Mouse (Mus musculus) lung, embryonic 14.5 days (tissue): ENCODE data around the gene Sorcs2. TPM values are rescaled to one million over a fixed set of nuclear protein-coding genes. Genes with fewer than 3 reads are reported as not detected.

ENCODE experiments used
- ATAC-seq: fragments of 200-750 bp; cut with Nextera tagmentation; 2 replicates; pipeline ENCODE4 v1.8.0; 2017; ENCODE audit warnings: mild to moderate bottlenecking, moderate TSS enrichment, moderate library complexity; ENCODE audit not compliant: insufficient read depth
- DNase-seq: peaks from one replicate; pipeline ENCODE4 v3.0.0-alpha.2; 2015
- H3K27ac ChIP-seq: fragments of 300-500 bp; sonication (generic); 2 replicates; pipeline ENCODE4 v1.5.1; 2014; ENCODE audit warnings: low read depth, mild to moderate bottlenecking, moderate library complexity
- H3K27me3 ChIP-seq: fragments of 300-500 bp; sonication (generic); 2 replicates; pipeline ENCODE4 v1.6.1; 2014; ENCODE audit warnings: low read length, control low read depth; ENCODE audit not compliant: insufficient read depth
- H3K36me3 ChIP-seq: fragments of 300-500 bp; sonication (generic); 2 replicates; pipeline ENCODE4 v1.6.1; 2014; ENCODE audit warnings: control low read depth; ENCODE audit not compliant: insufficient read depth
- H3K4me1 ChIP-seq: fragments of 300-500 bp; sonication (generic); 2 replicates; pipeline ENCODE4 v1.6.1; 2014; ENCODE audit warnings: antibody characterized with exemption, control low read depth; ENCODE audit not compliant: insufficient read depth
- H3K4me2 ChIP-seq: fragments of 300-500 bp; sonication (generic); 2 replicates; pipeline ENCODE4 v1.6.1; 2014; ENCODE audit warnings: mild to moderate bottlenecking
- H3K4me3 ChIP-seq: fragments of 300-500 bp; sonication (generic); 2 replicates; pipeline ENCODE4 v1.5.1; 2014; ENCODE audit warnings: low read depth, low read length
- H3K9ac ChIP-seq: fragments of 300-500 bp; sonication (generic); 2 replicates; pipeline ENCODE4 v1.6.1; 2014
- H3K9me3 ChIP-seq: fragments of 300-500 bp; sonication (generic); 2 replicates; pipeline ENCODE4 v1.6.1; 2016; ENCODE audit warnings: low read depth, low read length, control low read depth
- CTCF ChIP-seq: IDR thresholded peaks from 2 replicates; pipeline ENCODE4 v1.5.1; 2016; ENCODE audit warnings: antibody characterized with exemption, low read depth
- WGBS: fragments of 180-500 bp; shearing (Covaris S2); extraction: QIAGEN DNeasy Blood & Tissue Kit; methylation state at CpG from one replicate; pipeline ENCODE4 v1.1.7; 2014; 5-methylcytosine and 5-hydroxymethylcytosine counted together
- polyA plus RNA-seq: library from polyadenylated mRNA; unstranded; fragments of >200 nt; fragmentation: Nextera tagmentation; extraction: Ambion mirVana; gene quantifications from 2 replicates; pipeline ENCODE4 v1.2.1, GENCODE M21; 2014

Gene Sorcs2
- polyA plus RNA-seq, 1 experiment from 2014 or later, result 20.6 TPM

DNA sequence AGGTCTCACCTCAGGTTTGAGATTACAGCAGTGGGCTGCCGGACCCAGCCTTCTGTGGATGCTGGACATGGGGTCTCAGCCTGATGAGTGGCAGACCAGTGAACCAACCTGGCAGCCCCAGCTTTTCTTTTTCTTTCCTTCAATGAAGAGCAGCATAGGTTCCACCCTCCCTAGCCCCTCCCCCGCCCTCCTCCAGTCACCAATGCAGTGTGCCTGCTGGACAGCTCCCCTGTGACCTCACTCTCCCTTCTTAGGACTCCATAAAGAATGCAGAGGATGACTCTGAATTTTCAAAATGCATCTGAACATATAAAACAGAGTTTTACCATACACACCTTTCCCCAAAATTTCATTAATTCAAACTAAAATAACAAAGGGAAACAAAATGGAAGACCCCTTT is 33.8 kb upstream of the Sorcs2 start:
- WGBS, result 35% methylated on average over 2 of the region's 2 CpGs
- Histone ChIP-seq H3K9me3 (no peaks in the 10 kb centered on the region), H3K4me2 (no peak overlapping the region), H3K27me3 (no peaks in the 10 kb centered on the region; the same call in 1 of the 2 replicates), H3K36me3 (no peaks in the 10 kb centered on the region), H3K4me3 (no peak overlapping the region), H3K9ac (no peak overlapping the region), H3K4me1 (no peaks in the 10 kb centered on the region; the same call in 1 of the 2 replicates), H3K27ac (no peak overlapping the region)
- no peak for TF ChIP-seq CTCF
- ATAC-seq, result no peak
- DNase-seq, result peak; percentile 48

DNA sequence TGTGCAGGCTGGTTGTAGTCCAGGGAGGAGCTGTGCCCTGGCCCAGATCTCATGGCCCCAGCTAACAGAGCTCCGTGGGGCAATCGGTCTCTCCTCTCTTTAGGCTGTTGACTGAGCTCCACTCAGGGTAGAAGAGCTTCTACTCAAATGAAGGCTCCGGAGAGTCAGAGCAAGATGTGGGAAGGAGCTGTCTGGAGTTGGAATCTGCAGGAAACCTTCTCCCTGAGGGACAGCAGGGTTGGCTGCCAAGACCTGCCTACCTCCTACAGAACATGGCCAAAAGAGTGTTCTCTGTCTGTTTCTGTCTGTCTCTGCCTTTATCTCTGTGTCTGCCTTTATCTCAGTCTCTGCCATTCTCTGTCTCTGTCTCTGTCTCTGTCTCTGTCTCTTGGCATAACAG is 31.6 kb upstream of the Sorcs2 start:
- Histone ChIP-seq H3K4me1 (no peaks in the 10 kb centered on the region; the same call in 1 of the 2 replicates), H3K36me3 (no peaks in the 10 kb centered on the region), H3K4me2 (no peak overlapping the region), H3K9me3 (no peaks in the 10 kb centered on the region), H3K4me3 (no peak overlapping the region), H3K27me3 (no peaks in the 10 kb centered on the region; the same call in 1 of the 2 replicates), H3K9ac (no peak overlapping the region), H3K27ac (no peak overlapping the region)
- no peak for TF ChIP-seq CTCF
- ATAC-seq (no peak), DNase-seq (no peak)
- WGBS, result 71% methylated on average over 3 of the region's 3 CpGs

DNA sequence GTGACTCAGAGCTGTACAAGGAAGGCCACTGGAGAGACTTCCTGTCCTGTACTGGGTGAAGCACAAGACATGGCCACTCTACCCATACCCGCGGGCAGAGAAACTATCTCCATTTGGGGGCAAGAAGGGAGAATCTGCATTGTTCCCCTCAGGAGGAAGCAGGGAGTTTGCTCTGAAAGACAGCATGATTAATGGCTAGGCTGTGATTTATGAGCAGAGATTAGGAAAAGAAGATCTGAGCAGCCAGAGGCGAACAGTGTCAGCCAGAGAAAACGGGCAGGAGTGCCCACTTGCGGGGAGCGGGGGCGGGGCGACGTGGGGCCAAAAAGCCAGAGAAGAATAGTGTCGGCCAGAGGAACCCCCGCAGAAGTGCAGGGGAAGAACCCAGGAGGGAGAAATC is 29.9 kb upstream of the Sorcs2 start:
- H3K9me3 ChIP-seq, result no peaks in the 10 kb centered on the region
- H3K9ac ChIP-seq, result no peak overlapping the region
- ATAC-seq (no peak), DNase-seq (no peak)
- H3K4me2 ChIP-seq, result no peak overlapping the region
- WGBS, result 13% methylated on average over 11 of the region's 11 CpGs
- no peak overlapping the region for H3K4me3 ChIP-seq
- no peak overlapping the region for H3K27ac ChIP-seq
- H3K4me1 ChIP-seq, result no peaks in the 10 kb centered on the region; the same call in 1 of the 2 replicates
- H3K36me3 ChIP-seq, result no peaks in the 10 kb centered on the region
- TF ChIP-seq CTCF, result no peak
- H3K27me3 ChIP-seq, result no peaks in the 10 kb centered on the region; the same call in 1 of the 2 replicates

DNA sequence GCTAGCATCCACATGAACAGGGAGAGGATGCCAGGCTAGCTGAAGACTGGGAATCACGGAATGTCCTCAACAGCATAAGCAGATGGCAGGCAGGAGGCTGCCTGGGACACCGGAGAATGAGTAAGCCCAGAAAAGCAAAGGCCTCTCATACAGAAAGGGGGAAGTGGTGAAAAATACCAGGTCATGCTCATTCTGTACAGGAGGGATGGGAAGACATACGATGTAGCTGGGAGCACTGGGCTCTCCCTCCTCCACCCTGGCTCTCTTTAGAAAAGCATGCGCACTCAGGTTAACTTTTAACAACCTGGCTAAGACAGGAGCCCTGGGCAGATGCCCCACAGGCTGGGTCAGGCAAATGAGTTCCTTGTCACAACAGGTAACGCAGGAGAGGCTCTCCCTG is 28.5 kb upstream of the Sorcs2 start:
- Histone ChIP-seq H3K9ac (no peak overlapping the region), H3K9me3 (no peaks in the 10 kb centered on the region), H3K36me3 (no peaks in the 10 kb centered on the region), H3K4me3 (no peak overlapping the region), H3K4me2 (no peak overlapping the region), H3K4me1 (no peaks in the 10 kb centered on the region; the same call in 1 of the 2 replicates), H3K27ac (no peak overlapping the region), H3K27me3 (no peaks in the 10 kb centered on the region; the same call in 1 of the 2 replicates)
- ATAC-seq, result no peak
- no peak for TF ChIP-seq CTCF
- no peak for DNase-seq
- WGBS, result 70% methylated on average over 5 of the region's 5 CpGs

DNA sequence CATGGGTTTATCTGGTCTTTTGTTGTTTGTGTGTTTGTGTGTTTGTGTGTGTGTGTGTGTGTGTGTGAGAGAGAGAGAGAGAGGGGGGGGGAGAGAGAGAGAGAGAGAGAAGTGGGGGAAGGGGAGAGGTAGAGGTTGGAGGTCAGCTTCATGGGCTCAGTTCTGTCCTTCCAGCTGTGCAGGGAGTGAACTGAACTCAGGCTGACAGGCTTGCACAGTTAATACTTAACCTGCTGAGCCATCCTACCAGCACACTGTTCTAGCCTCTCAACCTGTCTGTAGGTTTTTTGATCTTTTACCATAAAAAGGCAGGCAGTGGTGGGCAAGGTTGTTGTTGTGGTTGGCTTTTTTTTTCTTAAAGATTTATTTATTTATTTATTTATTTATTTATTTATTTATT is 26.7 kb upstream of the Sorcs2 start:
- Histone ChIP-seq H3K4me1 (no peaks in the 10 kb centered on the region; the same call in 1 of the 2 replicates), H3K27me3 (no peaks in the 10 kb centered on the region; the same call in 1 of the 2 replicates), H3K9me3 (no peaks in the 10 kb centered on the region), H3K27ac (no peak overlapping the region), H3K4me3 (no peak overlapping the region), H3K36me3 (no peaks in the 10 kb centered on the region), H3K4me2 (no peak overlapping the region), H3K9ac (no peak overlapping the region)
- DNase-seq (no peak), ATAC-seq (no peak)
- no peak for TF ChIP-seq CTCF

DNA sequence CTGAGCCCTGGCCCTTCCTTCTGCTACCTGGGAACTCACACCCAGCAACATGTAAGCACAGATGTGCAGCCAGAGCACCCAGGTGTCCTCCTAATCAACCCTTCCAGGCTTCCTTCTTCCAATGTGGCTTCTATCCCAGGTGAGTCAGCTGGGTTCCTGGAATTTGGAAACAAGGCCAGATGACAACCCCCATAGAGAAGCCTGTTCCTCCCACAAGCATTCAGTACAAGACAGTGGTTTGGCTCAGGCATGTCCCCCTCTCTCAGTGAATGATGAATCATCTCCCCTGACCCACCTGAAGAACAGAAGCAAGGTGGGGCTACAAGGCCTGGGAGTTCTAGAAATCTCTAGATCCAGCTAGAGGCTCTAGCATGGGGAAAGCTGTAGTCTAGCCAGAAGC is 24.8 kb upstream of the Sorcs2 start:
- no peaks in the 10 kb centered on the region for H3K27me3 ChIP-seq
- H3K4me2 ChIP-seq, result no peak overlapping the region
- no peak overlapping the region for H3K9ac ChIP-seq
- no peaks in the 10 kb centered on the region for H3K9me3 ChIP-seq
- no peak for DNase-seq
- no peaks in the 10 kb centered on the region for H3K36me3 ChIP-seq
- H3K4me3 ChIP-seq, result no peak overlapping the region
- no peak for TF ChIP-seq CTCF
- H3K4me1 ChIP-seq, result no peaks in the 10 kb centered on the region
- no peak overlapping the region for H3K27ac ChIP-seq
- ATAC-seq, result no peak

DNA sequence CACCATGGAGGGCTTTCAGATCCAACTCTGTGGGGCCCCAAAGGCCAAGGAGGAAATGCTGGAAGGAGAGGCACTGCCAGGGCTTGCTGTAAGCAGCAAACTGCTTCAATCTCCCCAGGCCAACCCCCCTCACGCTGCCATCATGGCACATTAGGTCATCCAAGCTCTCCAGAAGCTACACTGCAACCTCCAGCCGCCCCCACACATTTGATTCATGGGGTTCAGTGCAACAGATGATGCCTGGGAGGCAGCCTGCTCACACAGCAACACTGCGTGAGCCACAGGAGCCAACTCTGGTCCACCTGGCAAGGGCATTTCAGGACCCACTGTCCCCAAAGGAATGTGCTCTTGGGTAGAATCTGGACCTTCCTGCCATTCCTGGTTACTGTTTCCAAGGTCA is 21.9 kb upstream of the Sorcs2 start:
- Histone ChIP-seq H3K9me3 (no peaks in the 10 kb centered on the region), H3K4me1 (no peaks in the 10 kb centered on the region), H3K4me3 (no peak overlapping the region), H3K4me2 (no peak overlapping the region), H3K27me3 (no peaks in the 10 kb centered on the region), H3K9ac (no peak overlapping the region), H3K27ac (no peak overlapping the region), H3K36me3 (no peaks in the 10 kb centered on the region)
- ATAC-seq, result no peak
- no peak for DNase-seq
- TF ChIP-seq CTCF, result no peak
- whole genome bisulfite sequencing, result 63% methylated on average over 3 of the region's 3 CpGs

DNA sequence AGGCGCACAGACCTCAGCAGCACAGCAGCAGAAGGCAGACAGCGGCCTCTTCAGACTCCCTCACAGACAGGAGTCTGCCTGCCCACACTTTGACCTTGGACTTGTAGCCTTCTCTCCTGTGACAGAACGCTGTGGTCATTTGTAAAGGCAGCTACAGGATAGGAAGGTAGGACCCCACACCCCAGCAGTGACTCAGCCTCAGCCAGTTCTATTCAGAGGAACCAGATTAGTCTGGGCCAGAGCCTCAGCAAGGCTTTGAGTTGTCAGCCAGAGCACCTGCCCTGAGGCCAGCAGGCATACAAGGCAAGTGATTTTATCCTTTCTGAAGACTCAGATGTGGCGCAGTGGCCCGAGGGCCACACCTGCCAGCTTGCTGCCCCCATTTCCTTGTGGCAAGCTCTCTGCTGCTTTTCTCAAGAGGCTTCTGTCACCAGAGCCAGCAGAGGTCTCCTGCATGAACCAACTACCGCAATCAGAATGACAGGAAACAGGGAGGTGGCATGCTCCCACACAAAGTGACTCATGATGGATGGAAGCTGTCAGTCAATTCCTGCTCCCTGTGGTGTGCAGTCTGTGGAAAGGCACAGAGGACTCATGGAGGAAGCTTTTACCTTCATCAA is 16.9 kb upstream of the Sorcs2 start:
- Histone ChIP-seq H3K27me3 (no peaks in the 10 kb centered on the region), H3K27ac (no peak overlapping the region), H3K4me1 (no peaks in the 10 kb centered on the region), H3K4me3 (no peak overlapping the region), H3K9ac (no peak overlapping the region), H3K4me2 (no peak overlapping the region), H3K9me3 (no peaks in the 10 kb centered on the region), H3K36me3 (no peaks in the 10 kb centered on the region)
- ATAC-seq (no peak), DNase-seq (no peak)
- TF ChIP-seq CTCF, result no peak
- WGBS, result 65% methylated on average over 6 of the region's 6 CpGs
